Mouse (Mus musculus): ENCODE measurements around the gene Mpo.

Mpo gene

DNA sequence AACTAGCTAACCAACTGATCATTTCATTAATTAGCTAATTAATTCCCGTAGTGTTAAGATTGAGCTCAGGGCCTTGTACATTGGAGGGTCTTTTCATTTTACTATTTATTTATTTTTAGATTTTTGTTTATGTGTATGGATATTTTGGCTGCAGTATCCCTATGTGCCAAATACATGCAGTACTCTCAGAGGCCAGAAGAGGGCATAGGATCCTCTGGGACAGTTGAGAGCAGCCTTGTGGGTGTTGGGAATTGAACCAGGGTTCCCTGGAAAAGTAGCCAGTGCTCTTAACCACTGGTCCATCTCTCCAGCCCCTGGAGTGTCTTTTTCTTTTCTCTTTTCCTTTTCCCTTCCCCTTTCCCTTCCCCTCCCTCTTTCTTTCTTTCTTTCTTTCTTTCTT lies 12.1 kb downstream of the Mpo start:
- peak; percentile 50 to 60 for DNase-seq

DNA sequence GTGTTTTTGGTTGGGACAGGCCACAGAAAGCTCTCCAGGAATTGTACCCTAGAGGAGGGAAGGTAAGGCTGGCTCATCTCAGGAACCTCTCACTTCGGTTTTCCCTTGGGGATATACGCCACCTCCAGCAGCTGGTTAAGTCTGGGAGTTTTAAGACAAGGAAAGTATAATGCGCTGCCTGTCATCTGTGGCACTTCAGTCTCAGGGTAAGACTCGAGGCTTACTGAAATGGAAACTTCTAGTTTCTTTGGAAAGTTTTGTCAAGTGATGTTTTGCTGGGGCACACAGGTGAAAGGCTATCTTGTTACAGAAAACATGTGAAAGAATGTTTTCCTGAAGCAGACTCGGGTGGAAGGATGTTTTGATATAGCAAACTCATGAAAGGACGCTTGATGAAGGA lies 14.1 kb downstream of the Mpo start:
- DNase-seq = no peak

DNA sequence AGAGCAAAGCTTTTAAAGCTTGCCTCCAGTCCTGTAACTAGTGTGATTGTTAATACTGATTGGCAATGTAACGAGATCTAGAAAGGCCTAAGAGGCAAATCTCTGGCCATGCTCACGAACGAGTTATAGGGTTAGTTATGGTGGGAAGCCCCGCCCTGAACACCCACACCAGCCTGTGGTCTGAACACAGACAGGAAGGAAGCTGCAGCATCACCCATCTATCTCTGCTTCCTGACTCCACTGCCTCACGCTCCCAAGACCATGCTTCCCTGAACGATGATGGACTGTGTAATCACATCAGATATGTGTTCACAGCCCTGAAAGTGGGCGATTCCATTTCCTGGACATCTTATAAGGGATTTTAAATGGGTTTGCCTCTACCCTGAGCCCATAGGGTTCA lies 14.9 kb downstream of the Mpo start:
- DNase-seq = no peak

DNA sequence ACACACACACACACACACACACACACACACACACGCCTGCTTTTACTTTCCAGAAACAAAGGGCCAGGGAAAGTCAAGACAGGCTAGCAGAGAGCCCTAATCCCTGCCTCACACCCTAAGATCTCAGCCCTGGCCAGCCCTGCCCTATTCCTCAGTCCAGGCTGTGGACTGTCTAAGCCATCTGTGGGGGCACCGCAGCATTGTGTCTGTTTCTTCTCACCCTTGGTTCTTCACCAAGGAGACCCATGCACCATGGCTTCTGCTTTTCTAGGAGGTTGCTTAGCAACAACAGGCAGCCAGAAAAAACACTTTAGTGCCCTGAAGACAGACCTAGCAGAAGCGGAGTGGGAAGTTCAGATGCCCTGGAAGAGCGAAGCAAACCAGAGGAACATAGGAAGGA lies 18.0 kb downstream of the Mpo start:
- DNase-seq = no peak

DNA sequence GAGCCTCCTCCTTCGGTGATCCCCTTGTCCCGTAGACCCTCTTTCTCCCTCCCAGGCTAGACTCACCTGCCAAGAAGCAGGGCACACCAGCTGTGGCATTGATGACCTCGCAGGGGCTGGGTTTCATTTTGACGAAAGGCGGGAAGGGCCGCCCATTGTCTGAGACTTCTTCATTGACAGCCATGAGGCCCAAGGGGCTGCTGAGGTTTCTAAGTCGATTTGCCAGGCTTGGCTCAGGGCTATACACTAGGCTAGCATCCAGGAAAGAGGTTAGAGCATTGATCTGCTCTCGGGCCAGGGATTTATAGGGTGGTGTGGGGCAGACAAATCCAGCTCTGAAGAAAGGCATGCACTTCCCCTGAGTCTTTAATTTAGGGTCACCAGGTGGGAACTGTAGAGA lies 21.4 kb downstream of the Mpo start:
- DNase-seq = peak; percentile 51 to 61

DNA sequence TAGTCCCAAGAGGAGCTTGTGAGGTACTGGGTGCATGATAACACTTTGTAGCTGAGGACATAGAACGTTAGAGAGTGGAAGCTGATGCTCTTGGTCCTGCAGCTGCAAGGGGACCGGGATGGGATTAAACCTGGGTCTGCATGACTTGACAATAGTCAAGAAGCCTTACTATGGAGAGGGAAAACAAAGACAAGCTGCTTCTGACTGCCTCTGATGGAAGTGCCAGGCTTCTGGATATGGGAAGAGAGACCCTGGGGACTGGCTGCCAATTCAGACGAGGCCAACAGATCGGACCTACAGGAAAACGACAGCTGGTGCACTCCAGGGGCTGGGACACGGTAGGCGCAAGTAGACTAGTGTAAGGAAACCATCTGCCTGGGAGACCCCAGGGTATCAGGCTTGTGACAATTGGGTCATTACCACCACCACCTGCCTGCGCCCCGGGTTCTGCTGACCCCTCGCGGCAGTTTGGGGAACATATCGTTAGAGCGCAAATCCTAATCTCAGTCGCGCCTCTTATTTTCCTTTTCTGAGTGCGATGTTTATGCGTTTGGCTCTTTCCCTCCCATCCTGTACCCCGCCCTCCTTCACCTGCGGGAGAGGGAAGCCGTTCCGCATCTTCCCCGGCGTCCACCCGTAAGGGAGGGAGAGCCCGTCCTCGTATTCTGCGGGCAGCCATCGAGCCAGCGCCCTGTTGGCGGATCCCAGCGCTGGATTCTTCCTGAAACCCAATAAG lies 23.5 kb downstream of the Mpo start:
- peak; percentile 95 to 97 for DNase-seq

DNA sequence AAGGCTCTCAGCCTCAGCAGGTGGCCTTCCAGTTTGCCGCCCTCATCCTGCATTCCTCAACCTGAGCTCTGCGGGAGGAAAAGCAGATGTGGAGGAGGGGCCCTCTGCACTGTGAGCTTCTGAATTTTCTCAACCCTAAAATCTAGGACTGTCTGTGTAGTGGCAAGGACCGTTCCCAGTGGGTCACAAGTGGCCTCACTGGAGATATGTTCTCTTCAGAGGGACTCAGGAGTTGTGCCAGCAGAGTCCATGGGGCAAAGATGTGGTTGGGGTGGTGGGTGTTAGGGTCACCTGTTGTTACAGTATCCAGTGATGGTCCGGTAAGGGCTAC lies 24.0 kb downstream of the Mpo start:
- DNase-seq = no peak

DNA sequence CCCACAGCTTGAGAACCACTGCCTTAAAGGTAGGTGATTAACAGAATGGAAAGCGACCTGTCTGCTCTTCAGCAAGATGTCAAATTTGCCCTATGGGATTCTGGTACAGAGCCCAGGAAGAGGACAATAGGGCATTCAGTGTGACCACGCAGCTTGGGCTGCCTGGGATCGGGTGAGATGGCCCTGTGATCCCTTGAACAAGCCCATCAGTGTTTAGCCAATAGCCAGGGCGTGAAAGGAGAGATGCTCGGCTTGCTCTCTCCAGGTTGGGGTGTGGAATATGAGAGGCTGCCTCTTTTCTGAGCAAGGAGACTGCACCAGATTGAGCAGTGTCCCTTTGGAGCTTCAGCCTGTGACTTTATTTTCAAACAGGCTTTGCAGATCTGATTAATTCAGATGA lies 28.1 kb downstream of the Mpo start:
- no peak for DNase-seq

DNA sequence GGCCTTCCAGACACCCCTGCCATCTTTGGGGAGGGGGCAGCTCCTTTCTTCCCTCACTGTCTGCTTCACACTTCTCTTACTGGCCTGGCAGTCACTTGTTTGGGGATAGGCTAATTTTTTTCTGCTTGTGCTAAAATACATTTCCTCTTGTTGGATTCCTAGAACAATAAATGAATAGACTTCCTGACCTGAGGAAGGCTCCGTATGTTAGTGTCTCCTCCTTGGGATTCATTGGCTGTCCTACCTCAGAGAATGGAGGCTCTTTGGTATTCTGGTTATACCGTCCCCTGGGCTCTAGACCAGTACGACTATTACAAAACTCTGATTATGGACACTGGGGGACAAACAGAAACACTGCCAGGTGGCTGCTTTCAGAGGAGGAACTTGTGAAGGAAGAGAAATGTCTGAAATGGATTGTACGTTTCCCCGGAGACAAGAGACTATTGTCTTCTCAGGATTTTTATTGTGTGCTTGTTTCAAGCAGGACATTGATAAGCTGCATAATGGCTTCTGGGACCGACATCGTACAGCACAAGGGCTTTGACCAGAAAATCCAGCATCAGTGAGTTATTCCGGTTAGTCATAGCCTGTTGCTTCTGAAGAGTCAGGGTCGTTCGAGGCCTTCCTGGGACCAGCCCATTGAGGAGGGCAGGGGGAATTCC lies 35.0 kb downstream of the Mpo start, which contains the start of gene Lpo:
Gene Lpo, minus strand, starts transcription at position 51 of the 662 bp plus-strand sequence.
- no peak for DNase-seq

DNA sequence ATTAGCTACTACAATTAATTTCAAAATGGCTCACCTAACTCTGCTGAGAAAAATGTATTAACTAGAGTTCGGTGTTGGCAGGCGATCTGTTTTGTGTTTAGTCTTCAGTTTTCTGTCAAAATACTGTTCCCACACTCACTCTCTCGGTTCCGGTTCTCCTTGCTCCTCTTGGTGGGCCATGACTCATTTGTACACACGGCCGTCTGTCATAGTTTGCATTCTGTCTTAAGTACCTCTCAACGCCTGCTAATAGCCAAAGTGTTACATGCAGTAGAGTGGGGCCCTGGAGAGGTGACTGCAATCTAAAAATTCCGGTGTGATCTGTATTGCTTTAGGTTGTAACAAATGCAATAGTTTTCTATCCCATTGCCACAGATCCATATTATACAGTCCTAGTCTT lies 47.3 kb downstream of the Mpo start:
- DNase-seq = no peak

DNA sequence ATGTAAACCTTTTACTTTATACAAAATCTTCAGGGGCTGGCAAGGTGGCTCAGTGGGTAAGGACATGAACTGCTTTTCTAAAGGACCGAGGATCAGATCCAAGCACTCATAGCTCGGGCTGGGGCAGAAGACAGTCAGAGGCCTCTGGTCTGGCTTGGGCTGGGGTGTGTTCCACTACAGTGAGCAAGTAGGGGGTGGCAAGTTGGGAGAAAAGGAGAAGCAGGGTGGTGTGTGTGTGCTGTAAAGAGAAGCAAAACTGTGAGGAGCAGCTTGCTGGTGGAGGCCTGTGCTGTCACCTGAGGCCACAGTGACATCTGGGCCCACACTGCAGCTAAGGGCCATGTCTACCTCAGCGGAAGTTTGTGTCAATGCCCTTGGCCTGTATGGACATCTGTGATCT lies 48.1 kb downstream of the Mpo start:
- no peak for DNase-seq

DNA sequence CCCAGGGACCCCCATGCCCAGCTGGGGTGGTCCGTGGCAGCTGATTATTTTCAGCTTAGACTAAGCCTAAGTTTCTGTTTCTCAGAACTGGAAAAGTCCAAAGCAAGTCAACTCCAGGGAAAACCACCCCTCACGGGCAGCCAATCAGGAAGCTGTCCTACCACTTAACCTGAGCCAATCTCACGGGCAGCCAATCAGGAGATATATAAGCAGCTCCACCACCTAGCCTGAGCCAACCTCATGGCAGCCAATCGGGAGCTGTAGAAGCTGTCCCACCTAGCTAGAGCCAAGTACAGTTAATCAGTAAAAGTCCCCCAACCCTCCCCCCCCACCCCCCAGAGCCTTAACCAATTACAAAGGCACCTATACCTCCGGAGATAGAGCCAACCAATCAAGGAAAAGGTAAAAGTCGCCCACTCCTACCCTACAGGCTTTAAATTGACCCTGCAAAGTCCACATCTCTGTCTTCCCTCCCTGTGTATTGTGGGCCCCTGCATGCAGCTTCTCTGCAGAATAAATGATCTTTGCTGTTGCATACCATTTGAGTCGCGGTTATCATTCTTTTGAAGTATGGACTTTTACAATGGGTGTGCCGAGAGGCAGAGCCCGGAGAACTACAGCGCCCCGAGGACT lies 53.7 kb downstream of the Mpo start:
- DNase-seq = no peak

DNA sequence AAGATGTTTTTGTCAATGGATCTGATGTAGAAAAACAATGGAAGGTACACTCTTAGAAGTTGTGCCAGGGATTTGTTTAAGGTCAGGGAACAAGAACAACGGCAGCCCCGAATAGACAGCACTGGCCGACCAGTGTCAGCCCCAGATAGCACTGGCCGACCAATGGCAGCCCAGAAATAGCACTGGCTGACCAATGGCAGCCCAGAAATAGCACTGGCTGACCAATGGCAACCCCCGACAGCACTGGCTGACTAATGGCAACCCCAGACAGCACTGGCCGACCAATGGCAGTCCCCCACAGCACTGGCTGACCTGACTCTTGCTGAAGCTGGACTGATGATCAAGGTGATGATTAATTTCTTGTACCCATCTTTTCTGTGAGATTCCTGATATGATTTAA lies 54.5 kb downstream of the Mpo start:
- no peak for DNase-seq

DNA sequence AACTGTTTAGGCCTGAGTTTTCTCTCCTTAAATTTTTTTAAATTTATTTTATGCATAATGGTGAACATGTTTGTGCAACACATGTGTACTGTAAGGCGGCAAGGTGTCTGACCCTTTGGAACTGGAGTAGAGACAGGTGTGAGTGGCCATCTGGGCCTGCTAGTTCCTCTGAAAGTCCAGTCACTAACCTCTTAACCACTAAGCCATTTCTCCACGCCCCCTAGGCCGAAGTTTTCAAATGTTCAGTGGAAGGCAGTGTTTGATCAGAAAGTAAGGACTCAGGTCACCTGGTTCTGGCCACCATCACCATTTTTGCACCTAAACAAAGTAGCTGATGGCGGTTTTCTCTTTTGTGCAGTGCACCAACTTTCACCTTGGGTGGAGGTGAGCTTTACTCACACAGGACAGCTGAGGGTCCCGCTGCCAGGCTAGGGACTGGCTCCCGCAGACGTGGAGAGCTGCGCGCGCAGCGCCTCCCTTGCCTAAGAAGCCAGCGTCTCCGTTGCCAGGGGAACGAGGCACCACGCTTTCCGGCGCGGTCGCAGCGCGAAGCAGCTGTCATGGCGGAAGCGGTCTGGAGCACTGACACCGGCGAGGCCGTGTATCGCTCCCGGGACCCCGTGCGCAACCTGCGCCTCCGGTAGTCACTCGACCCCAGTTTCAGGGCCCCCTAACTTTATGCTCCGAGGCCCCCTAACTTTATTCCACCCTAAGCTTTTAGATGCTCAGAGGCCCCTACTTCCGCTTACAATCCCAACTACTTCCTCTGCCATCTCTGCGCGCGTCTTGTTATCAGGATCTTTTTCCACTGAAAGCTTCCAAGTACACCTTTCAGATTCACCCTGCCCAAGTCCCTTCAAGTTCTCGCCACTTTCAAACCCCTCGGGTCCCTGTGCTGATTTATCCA lies 59.6 kb downstream of the Mpo start, which contains the start of gene Mks1:
Gene Mks1, plus strand, starts transcription at position 526 of the 907 bp plus-strand sequence.
- peak; percentile 95 to 97 for DNase-seq

DNA sequence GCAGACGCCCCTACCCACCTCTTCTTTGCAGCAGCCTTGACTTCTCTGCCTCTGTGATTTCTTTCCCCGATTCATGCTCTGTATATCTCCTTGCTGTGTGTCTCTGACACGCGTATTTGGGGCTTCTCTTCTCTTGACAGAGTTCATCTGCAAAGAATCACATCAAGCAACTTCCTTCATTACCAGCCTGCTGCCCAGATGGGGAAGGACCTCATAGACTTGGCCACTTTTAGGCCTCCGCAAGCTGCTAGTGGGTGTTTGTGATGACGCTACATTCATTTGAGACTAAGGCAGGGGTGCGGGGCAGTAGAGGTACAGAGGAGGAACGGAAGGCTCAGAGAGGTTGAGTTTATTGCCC lies 60.2 kb downstream of the Mpo start:
- peak in 1 of 2 experiments; percentile 16 for DNase-seq

Data from cerebellum, postnatal 10 days (tissue).